Mouse (Mus musculus): Measurements from ENCODE around the gene Igf1r.
A peak's percentile ranks its signal among the peaks of the same experiment; 100 is the strongest.

Igf1r gene

DNA sequence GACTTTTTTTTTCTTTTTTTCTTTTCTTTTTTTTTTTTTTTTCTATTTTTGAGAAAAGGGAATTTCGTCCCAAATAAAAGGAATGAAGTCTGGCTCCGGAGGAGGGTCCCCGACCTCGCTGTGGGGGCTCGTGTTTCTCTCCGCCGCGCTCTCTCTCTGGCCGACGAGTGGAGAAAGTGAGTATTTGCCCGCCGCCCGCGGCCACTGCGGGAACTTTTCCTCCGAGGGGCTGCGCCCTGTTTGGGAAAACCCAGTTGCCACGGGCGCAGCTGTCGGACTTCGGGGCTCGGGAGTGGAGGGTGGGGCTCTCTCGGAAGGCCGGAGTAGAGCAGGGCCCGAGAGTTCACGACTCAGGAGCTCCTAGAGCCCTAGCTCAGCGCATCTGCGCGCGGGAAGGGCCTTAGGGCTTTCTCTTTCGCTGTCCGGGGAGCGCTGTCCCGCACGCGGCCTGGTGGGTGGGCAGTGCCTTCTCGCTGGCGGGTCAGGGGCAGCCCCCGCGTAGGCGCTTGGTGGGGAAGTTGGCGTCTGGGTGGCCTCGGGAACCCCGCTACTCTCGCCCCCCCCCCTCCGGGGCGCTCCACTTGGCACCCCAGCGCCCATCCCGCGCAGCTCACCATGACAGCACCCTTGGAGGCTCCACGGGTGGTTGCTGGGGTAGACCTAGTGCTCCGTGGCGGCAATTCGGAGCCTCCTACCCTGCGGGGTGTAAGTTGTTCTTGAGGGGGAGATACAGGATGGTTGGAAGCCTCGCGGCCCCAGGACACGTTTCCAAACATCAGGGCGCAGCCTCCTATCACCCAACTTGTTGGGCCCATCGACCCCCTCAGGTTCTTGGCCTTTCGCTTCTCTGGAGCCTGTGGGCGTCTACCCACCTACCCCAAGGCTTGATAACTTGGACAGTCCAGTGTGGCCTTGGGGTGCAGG is at the start of gene Igf1r:
Gene Igf1r, plus strand, starts transcription at position 51 of the 924 bp plus-strand sequence.
- DNase-seq (ENCODE audit: low read depth, low spot score) = peak; percentile 50

- no peak for DNase-seq (ENCODE audit: low read depth, low spot score)
Measured at GRCm38 (mm10) chr7:67906358-67906757, 46.3 kb upstream of the Igf1r start.

DNA sequence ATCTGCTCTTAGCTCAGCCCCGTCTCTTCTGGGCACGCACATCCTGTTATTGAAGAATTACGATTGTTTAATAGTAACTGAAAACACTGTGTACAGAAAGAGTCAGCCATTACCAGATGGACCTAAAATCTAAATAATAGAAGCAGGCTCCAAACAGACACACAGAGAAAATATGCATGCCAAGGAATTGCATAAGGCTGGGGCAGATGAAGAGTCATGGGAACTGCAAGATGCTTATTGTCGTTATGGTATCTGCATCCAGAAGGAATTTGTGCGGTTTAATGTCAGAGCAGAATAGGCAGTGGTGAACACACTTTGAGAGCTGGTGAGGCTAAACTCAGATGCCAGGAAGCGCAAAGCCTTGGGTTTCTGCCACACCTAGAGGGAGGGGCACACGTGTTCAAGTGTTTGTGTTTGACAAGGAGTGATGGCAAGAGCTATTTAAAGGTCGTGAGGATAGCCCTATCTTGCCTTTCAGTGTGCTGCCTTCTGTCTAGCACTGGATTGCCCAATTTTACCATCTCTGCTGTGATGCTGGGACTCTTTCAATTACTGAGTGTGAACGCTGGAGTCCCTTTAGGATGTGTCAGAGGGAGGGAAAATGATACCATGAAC is 44.7 kb upstream of the Igf1r start:
- DNase-seq (ENCODE audit: low read depth, low spot score) = no peak

- DNase-seq (ENCODE audit: low read depth, low spot score) = no peak
Measured at GRCm38 (mm10) chr7:67910528-67910927, 42.1 kb upstream of the Igf1r start.

GRCm38 (mm10) chr7:67910947-67911346 is 41.7 kb upstream of the Igf1r start:
- no peak for DNase-seq (ENCODE audit: low read depth, low spot score)

- peak; percentile 19 for DNase-seq (ENCODE audit: low read depth, low spot score)
Measured at GRCm38 (mm10) chr7:67911841-67912240, 40.8 kb upstream of the Igf1r start.

- DNase-seq (ENCODE audit: low read depth, low spot score) = no peak
Measured at GRCm38 (mm10) chr7:67916960-67917359, 35.7 kb upstream of the Igf1r start.

DNA sequence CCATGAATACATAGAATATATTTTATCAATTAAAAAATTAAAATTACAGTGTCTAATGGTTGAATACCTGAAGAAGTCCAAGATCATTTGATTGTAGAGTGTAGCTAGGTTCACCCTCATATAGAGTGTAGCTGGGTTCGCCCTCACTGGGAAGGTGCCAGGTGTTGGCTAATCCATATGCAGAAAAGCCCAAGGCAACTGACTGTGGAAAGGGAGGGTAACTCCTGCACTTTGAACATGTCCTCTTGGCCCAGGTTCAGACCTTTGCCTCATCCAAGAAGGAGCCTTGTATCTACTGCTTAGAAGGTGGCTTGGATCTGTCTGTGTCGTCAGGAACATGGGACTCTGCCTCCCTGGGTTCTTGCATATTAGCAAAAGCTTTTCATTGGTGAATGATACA is 34.9 kb upstream of the Igf1r start:
- no peak for DNase-seq (ENCODE audit: low read depth, low spot score)

GRCm38 (mm10) chr7:67919467-67919866 is 33.2 kb upstream of the Igf1r start:
- DNase-seq (ENCODE audit: low read depth, low spot score) = no peak

DNA sequence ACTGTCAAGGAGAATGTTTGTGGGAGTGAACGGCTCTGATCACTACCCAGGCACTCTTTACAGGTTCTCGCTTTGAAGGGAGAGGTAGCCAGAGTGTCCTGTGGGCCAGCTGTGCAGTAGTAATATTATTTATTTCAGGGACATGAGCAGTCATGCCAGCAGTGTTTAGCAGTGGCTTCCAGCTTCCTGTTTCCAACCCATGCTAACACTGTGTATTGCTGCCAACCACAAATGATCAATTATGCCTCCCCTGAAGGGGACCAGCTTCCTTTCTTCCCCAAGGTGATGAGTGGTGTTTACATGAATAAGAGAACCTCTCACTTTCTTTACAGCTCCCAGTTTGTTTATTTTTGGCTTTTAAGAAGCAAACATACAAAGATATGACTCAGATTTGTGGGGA is 28.4 kb upstream of the Igf1r start:
- no peak for DNase-seq (ENCODE audit: low read depth, low spot score)

GRCm38 (mm10) chr7:67930132-67930531 is 22.5 kb upstream of the Igf1r start:
- DNase-seq (ENCODE audit: low read depth, low spot score) = no peak

GRCm38 (mm10) chr7:67936801-67937200 is 15.8 kb upstream of the Igf1r start:
- DNase-seq (ENCODE audit: low read depth, low spot score) = no peak

GRCm38 (mm10) chr7:67943805-67944204 is 8.8 kb upstream of the Igf1r start:
- DNase-seq (ENCODE audit: low read depth, low spot score) = no peak

GRCm38 (mm10) chr7:67946901-67947300 is 5.7 kb upstream of the Igf1r start:
- DNase-seq (ENCODE audit: low read depth, low spot score) = no peak

- DNase-seq (ENCODE audit: low read depth, low spot score) = no peak
Measured at GRCm38 (mm10) chr7:67950346-67950814, 2.2 kb upstream of the Igf1r start.

GRCm38 (mm10) chr7:67950815-67951531 is 1.7 kb upstream of the Igf1r start:
- peak; percentile 74 for DNase-seq (ENCODE audit: low read depth, low spot score)

DNA sequence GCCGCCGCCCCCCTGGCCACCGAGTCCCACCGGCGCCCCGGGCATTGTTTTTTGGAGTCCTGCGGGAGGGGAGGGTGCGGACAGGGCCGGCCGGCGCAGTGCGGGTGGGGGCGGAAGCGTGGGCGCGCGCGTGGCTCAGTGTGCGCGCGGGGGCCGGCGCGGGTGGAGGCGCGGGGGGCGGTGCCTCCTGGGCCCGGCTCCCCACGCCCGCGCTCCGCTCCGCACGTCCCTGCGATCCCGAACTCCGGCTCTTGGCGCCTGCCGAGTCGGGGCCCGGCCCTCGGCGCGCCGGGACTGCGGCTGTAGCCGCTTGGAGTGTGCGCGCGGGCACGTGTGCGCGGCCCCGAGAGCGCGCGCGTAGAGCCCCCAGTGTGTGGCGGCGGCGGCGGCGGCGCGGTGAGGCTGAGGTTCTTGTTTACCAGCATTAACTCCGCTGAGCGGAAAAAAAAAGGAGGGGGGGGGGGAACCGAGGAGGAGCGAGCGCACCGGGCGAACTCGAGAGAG is 1.0 kb upstream of the Igf1r start:
- peak; percentile 89 for DNase-seq (ENCODE audit: low read depth, low spot score)

GRCm38 (mm10) chr7:67952036-67952681 is 468 bp upstream of the Igf1r start:
- DNase-seq (ENCODE audit: low read depth, low spot score) = no peak

GRCm38 (mm10) chr7:67953764-67954242 is 1.2 kb downstream of the Igf1r start:
- DNase-seq (ENCODE audit: low read depth, low spot score) = peak; percentile 33

GRCm38 (mm10) chr7:67954591-67955185 is 2.1 kb downstream of the Igf1r start:
- no peak for DNase-seq (ENCODE audit: low read depth, low spot score)

- DNase-seq (ENCODE audit: low read depth, low spot score) = no peak
Measured at GRCm38 (mm10) chr7:67955276-67955675, 2.6 kb downstream of the Igf1r start.
